Mouse (Mus musculus) MEL (cell line): ENCODE results near the gene Olfr91. TPM values are rescaled to one million over a fixed set of nuclear protein-coding genes. Genes with fewer than 3 reads are reported as not detected.

Source experiments
- DNase-seq: peaks from one replicate; pipeline ENCODE4 v3.0.0; 2011; ENCODE audit warnings: low read depth, low spot score
- H3K27ac ChIP-seq: 2 replicates; pipeline ENCODE4 v1.5.1; 2012; ENCODE audit warnings: low read depth, mild to moderate bottlenecking, control low read depth, low read length, moderate library complexity; ENCODE audit not compliant: control insufficient read depth
- H3K27me3 ChIP-seq, 2 experiments: fragments of 150-350 bp in 1 of 2; sonication (generic) in 1 of 2; 2 replicates each; pipeline ENCODE4 v1.6.1; 2012; ENCODE audit warnings: low read length in 2 of 2, mild to moderate bottlenecking in 2 of 2, improper control_type of control experiment in 1 of 2, moderate library complexity in 1 of 2; ENCODE audit not compliant: insufficient read depth in 2 of 2, control insufficient read depth in 1 of 2
- H3K36me3 ChIP-seq, 2 experiments: 2 replicates each; pipeline ENCODE4 v1.6.1; 2012 to 2014; ENCODE audit warnings: low read length in 2 of 2, improper control_type of control experiment in 1 of 2, inconsistent platforms in 1 of 2, mild to moderate bottlenecking in 1 of 2; ENCODE audit not compliant: insufficient read depth in 2 of 2, control insufficient read depth in 1 of 2
- H3K4me1 ChIP-seq, 2 experiments: fragments of 150-350 bp in 1 of 2; sonication (generic) in 1 of 2; 2 replicates each; pipeline ENCODE4 v1.6.1; 2012; ENCODE audit warnings: low read length in 2 of 2, improper control_type of control experiment in 1 of 2, mild to moderate bottlenecking in 1 of 2; ENCODE audit not compliant: insufficient read depth in 2 of 2, control insufficient read depth in 1 of 2
- H3K4me3 ChIP-seq, 2 experiments: fragments of 150-350 bp in 1 of 2; sonication (generic) in 1 of 2; 2 replicates each; pipeline ENCODE4 v1.5.1; 2012; ENCODE audit warnings: low read depth in 2 of 2, low read length in 2 of 2, mild to moderate bottlenecking in 2 of 2, moderate library complexity in 2 of 2, control low read depth in 1 of 2, improper control_type of control experiment in 1 of 2; ENCODE audit not compliant: control insufficient read depth in 1 of 2, insufficient read depth in 1 of 2
- H3K79me2 ChIP-seq: 2 replicates; pipeline ENCODE4 v1.6.1; 2012; ENCODE audit warnings: mild to moderate bottlenecking, low read length, moderate library complexity; ENCODE audit not compliant: control insufficient read depth, poor library complexity, insufficient read depth
- H3K9ac ChIP-seq: 2 replicates; pipeline ENCODE4 v1.6.1; 2012; ENCODE audit warnings: low read depth, mild to moderate bottlenecking, control low read depth, low read length, moderate library complexity; ENCODE audit not compliant: control insufficient read depth, poor library complexity, severe bottlenecking
- H3K9me3 ChIP-seq: fragments of 150-350 bp; sonication (generic); replicated peaks from 2 replicates; pipeline ENCODE4 v1.6.1; 2012; ENCODE audit warnings: mild to moderate bottlenecking, low read length, improper control_type of control experiment, moderate library complexity; ENCODE audit not compliant: insufficient read depth
- BHLHE40 ChIP-seq: IDR thresholded peaks from 2 replicates; pipeline ENCODE4 v1.6.1; 2012; ENCODE audit warnings: low read depth, mild to moderate bottlenecking, inconsistent platforms, low read length, improper control_type of control experiment, borderline replicate concordance
- CHD1 ChIP-seq: IDR thresholded peaks from 2 replicates; pipeline ENCODE4 v1.6.1; 2012; ENCODE audit warnings: low read depth, mild to moderate bottlenecking, inconsistent platforms, low read length, improper control_type of control experiment
- ELF1 ChIP-seq: IDR thresholded peaks from 2 replicates; pipeline ENCODE4 v1.6.1; 2014; ENCODE audit warnings: low read depth, mild to moderate bottlenecking, inconsistent platforms, low read length, improper control_type of control experiment, moderate library complexity
- ETS1 ChIP-seq: IDR thresholded peaks from 2 replicates; pipeline ENCODE4 v1.6.1; 2012; ENCODE audit warnings: low read depth, mild to moderate bottlenecking, inconsistent platforms, low read length, improper control_type of control experiment, moderate library complexity
- GABPA ChIP-seq: IDR thresholded peaks from 2 replicates; pipeline ENCODE4 v1.6.1; 2012; ENCODE audit warnings: low read depth, mild to moderate bottlenecking, inconsistent platforms, low read length, improper control_type of control experiment, moderate library complexity
- GATA1 ChIP-seq: IDR thresholded peaks from 2 replicates; pipeline ENCODE4 v1.6.1; 2011; ENCODE audit warnings: low read depth, low read length, improper control_type of control experiment
- JUND ChIP-seq: IDR thresholded peaks from 2 replicates; pipeline ENCODE4 v1.6.1; 2011; ENCODE audit warnings: low read depth, mild to moderate bottlenecking, improper control_type of control experiment, low read length
- MAFK ChIP-seq: IDR thresholded peaks from 2 replicates; pipeline ENCODE4 v1.6.1; 2011; ENCODE audit warnings: low read depth, mild to moderate bottlenecking, low read length, improper control_type of control experiment, borderline replicate concordance
- MAZ ChIP-seq: IDR thresholded peaks from 2 replicates; pipeline ENCODE4 v1.6.1; 2012; ENCODE audit warnings: low read depth, mild to moderate bottlenecking, inconsistent platforms, low read length, improper control_type of control experiment
- MEF2A ChIP-seq: IDR thresholded peaks from 2 replicates; pipeline ENCODE4 v1.6.1; 2014; ENCODE audit warnings: low read depth, mild to moderate bottlenecking, inconsistent platforms, low read length, improper control_type of control experiment; ENCODE audit not compliant: poor library complexity, insufficient replicate concordance, severe bottlenecking; ENCODE audit errors: extremely low read depth
- MXI1 ChIP-seq: IDR thresholded peaks from 2 replicates; pipeline ENCODE4 v1.6.1; 2011; ENCODE audit warnings: mild to moderate bottlenecking, low read depth, low read length, improper control_type of control experiment
- MYB ChIP-seq: IDR thresholded peaks from 2 replicates; pipeline ENCODE4 v1.6.1; 2011; ENCODE audit warnings: mild to moderate bottlenecking, low read depth, low read length, improper control_type of control experiment
- MYC ChIP-seq: IDR thresholded peaks from 2 replicates; pipeline ENCODE4 v1.6.1; 2011; ENCODE audit warnings: low read depth, mild to moderate bottlenecking, low read length, improper control_type of control experiment, moderate library complexity
- NRF1 ChIP-seq: IDR thresholded peaks from 2 replicates; pipeline ENCODE4 v1.6.1; 2014; ENCODE audit warnings: low read depth, mild to moderate bottlenecking, inconsistent platforms, low read length, improper control_type of control experiment, moderate library complexity; ENCODE audit not compliant: poor library complexity, insufficient read depth, severe bottlenecking
- POLR2A ChIP-seq, 2 experiments: IDR thresholded peaks; 2 replicates each; pipeline ENCODE4 v1.6.1; 2011 to 2012; ENCODE audit warnings: low read length in 2 of 2, mild to moderate bottlenecking in 2 of 2, control low read depth in 1 of 2, improper control_type of control experiment in 1 of 2, low read depth in 1 of 2, moderate library complexity in 1 of 2; ENCODE audit not compliant: control insufficient read depth in 1 of 2, insufficient read depth in 1 of 2, poor library complexity in 1 of 2
- POLR2AphosphoS2 ChIP-seq: IDR thresholded peaks from 2 replicates; pipeline ENCODE4 v1.6.1; 2011; ENCODE audit warnings: low read length, improper control_type of control experiment
- POLR2AphosphoS5 ChIP-seq: IDR thresholded peaks from 2 replicates; pipeline ENCODE4 v1.6.1; 2012; ENCODE audit warnings: low read depth, borderline replicate concordance, mild to moderate bottlenecking, inconsistent platforms, low read length, moderate library complexity, mixed read lengths
- RAD21 ChIP-seq: IDR thresholded peaks from 2 replicates; pipeline ENCODE4 v1.6.1; 2011; ENCODE audit warnings: mild to moderate bottlenecking, low read depth, low read length, improper control_type of control experiment
- SIN3A ChIP-seq: IDR thresholded peaks from 2 replicates; pipeline ENCODE4 v1.6.1; 2012; ENCODE audit warnings: low read length, improper control_type of control experiment, inconsistent platforms
- SMC3 ChIP-seq: IDR thresholded peaks from 2 replicates; pipeline ENCODE4 v1.6.1; 2011; ENCODE audit warnings: low read depth, low read length, improper control_type of control experiment
- TCF12 ChIP-seq: IDR thresholded peaks from 2 replicates; pipeline ENCODE4 v1.6.1; 2014; ENCODE audit warnings: low read depth, mild to moderate bottlenecking, inconsistent platforms, low read length, improper control_type of control experiment, moderate library complexity
- UBTF ChIP-seq: IDR thresholded peaks from 2 replicates; pipeline ENCODE4 v1.6.1; 2012; ENCODE audit warnings: low read depth, mild to moderate bottlenecking, inconsistent platforms, low read length, improper control_type of control experiment, moderate library complexity, borderline replicate concordance; ENCODE audit not compliant: insufficient read depth
- USF1 ChIP-seq: IDR thresholded peaks from 2 replicates; pipeline ENCODE4 v1.6.1; 2014; ENCODE audit warnings: low read depth, mild to moderate bottlenecking, inconsistent platforms, low read length, improper control_type of control experiment, moderate library complexity
- USF2 ChIP-seq, 2 experiments: IDR thresholded peaks; 2 replicates each; pipeline ENCODE4 v1.6.1; 2011 to 2012; ENCODE audit warnings: improper control_type of control experiment in 2 of 2, low read length in 2 of 2, borderline replicate concordance in 1 of 2, inconsistent platforms in 1 of 2, low read depth in 1 of 2, mild to moderate bottlenecking in 1 of 2; ENCODE audit not compliant: insufficient read depth in 1 of 2
- ZKSCAN1 ChIP-seq: IDR thresholded peaks from 2 replicates; pipeline ENCODE4 v1.6.1; 2012; ENCODE audit warnings: low read depth, mild to moderate bottlenecking, inconsistent platforms, low read length, improper control_type of control experiment, moderate library complexity
- ZMIZ1 ChIP-seq: IDR thresholded peaks from 2 replicates; pipeline ENCODE4 v1.6.1; 2012; ENCODE audit warnings: low read depth, mild to moderate bottlenecking, inconsistent platforms, low read length, improper control_type of control experiment, moderate library complexity
- ZNF384 ChIP-seq: IDR thresholded peaks from 2 replicates; pipeline ENCODE4 v1.6.1; 2012; ENCODE audit warnings: low read depth, mild to moderate bottlenecking, inconsistent platforms, low read length, improper control_type of control experiment
- polyA plus RNA-seq, 2 experiments: library from polyadenylated mRNA; stranded (reverse) in 1 of 2; unstranded in 1 of 2; fragments of >175 nt in 1 of 2; fragments of >200 nt in 1 of 2; gene quantifications; 2 replicates each; pipeline versions ENCODE4 v1.2.1 to v1.2.4; 2012; ENCODE audit warnings: low replicate concordance in 2 of 2, low read depth in 1 of 2; ENCODE audit not compliant: insufficient read length in 2 of 2, insufficient read depth in 1 of 2, missing spikeins in 1 of 2
- total RNA-seq: library from RNA; depleted of rRNA; stranded (reverse); fragments of 300-350 nt; gene quantifications from 2 replicates; pipeline ENCODE4 v1.2.3, GENCODE M21; 2012

Olfr91 gene
- total and polyA plus RNA-seq, 3 experiments: not detected

- Histone ChIP-seq H3K9me3 (no peaks in the 10 kb centered on the region), H3K36me3 (no peaks in the 10 kb centered on the region)
Measured at GRCm38 (mm10) chr17:37072730-37073276, 25.3 kb downstream of the Olfr91 start.

GRCm38 (mm10) chr17:37072080-37072729 lies 25.9 kb downstream of the Olfr91 start:
- TF ChIP-seq RAD21 (no peak), SIN3A (no peak), ZNF384 (no peak), MEF2A (no peak), ELF1 (no peak), MAZ (no peak), JUND (no peak), POLR2AphosphoS2 (no peak), MAFK (no peak)
- H3K4me1 ChIP-seq: no peaks in the 10 kb centered on the region
- H3K9me3 ChIP-seq: no peaks in the 10 kb centered on the region
- no peaks in the 10 kb centered on the region for H3K79me2 ChIP-seq
- H3K27me3 ChIP-seq: no peaks in the 10 kb centered on the region
- no peaks in the 10 kb centered on the region for H3K36me3 ChIP-seq
- DNase-seq: no peak
- no peak overlapping the region for H3K9ac ChIP-seq
- no peak overlapping the region for H3K27ac ChIP-seq
- H3K4me3 ChIP-seq: no peak overlapping the region

More at GRCm38 (mm10) chr17:37072730-37073276, 25.3 kb downstream of the Olfr91 start:
- H3K9ac ChIP-seq: no peak overlapping the region
- no peak for DNase-seq
- H3K27me3 ChIP-seq: no peaks in the 10 kb centered on the region
- no peak overlapping the region for H3K4me3 ChIP-seq
- no peaks in the 10 kb centered on the region for H3K4me1 ChIP-seq
- no peak overlapping the region for H3K27ac ChIP-seq
- TF ChIP-seq SMC3 (no peak), TCF12 (no peak), RAD21 (no peak), CHD1 (no peak), POLR2AphosphoS5 (no peak), NRF1 (no peak), MEF2A (no peak), GATA1 (no peak), BHLHE40 (no peak), USF2 (IDR thresholded peaks at IDR 0.05; ENCODE audit: borderline replicate concordance in 1 of 2, insufficient read depth in 1 of 2, low read depth in 1 of 2, low read length in 2 of 2) (no peak), USF1 (no peak), MYB (no peak), UBTF (no peak), MXI1 (no peak), GABPA (no peak), ETS1 (no peak), ZMIZ1 (no peak), ZKSCAN1 (no peak), POLR2A (IDR thresholded peaks at IDR 0.05; ENCODE audit: control insufficient read depth in 1 of 2, insufficient read depth in 1 of 2, low read depth in 1 of 2, low read length in 2 of 2, poor library complexity in 1 of 2) (no peak), MYC (no peak)
- no peaks in the 10 kb centered on the region for H3K79me2 ChIP-seq
